Comparison of ENCODE assay signal across 11 mouse cellular contexts in the genomic region with DNA sequence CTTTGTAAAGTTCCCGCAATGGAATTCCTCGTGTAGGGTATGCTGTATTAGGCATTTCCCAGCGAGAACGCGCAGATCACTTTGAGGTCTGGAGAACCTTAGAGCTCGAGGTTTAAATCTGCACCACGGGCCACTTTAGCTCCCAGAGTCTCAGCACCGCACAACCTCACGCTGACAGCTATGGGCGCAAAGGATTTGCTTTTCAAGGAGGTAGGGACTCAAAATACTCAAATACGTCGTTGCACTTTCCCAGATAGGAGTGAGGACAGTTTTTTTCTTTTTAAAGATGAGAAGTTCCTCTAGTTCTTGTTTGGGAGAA. TPM values are rescaled to one million over a fixed set of nuclear protein-coding genes. Genes with fewer than 3 reads are reported as not detected.
DNase-seq lines count a peak whose midpoint lies in the region; ATAC-seq lines count a peak whose summit lies in the region.
"Had no signal": no experiment of that assay in that cellular context is flagged by ENCODE, and none has a peak within 500 bp of the region (broad histone marks: within the 10 kb centered on the region; RNA-seq: fewer than 3 reads in every experiment).

No protein-coding gene starts in this region.

- H3K9ac ChIP-seq in heart, embryonic 12.5 days = peak overlapping the region; percentile 15; the same call in 1 of the 2 replicates
- peak overlapping the region; percentile 61; the same call in 1 of the 2 replicates for H3K9ac ChIP-seq in hindbrain, embryonic 11.5 days (ENCODE audit: low read depth, low read length)
- peak overlapping the region; percentile 67; the same call in 1 of the 2 replicates for H3K9ac ChIP-seq in midbrain, embryonic 11.5 days (ENCODE audit: low read length)

- peak overlapping the region; percentile 63 for H3K4me3 ChIP-seq in heart, embryonic 12.5 days
- peak overlapping the region; percentile 66 for H3K4me3 ChIP-seq in brown adipose tissue, adult 24 weeks (ENCODE audit: insufficient read depth, low read depth, low read length)
- peak overlapping the region; percentile 59 for H3K4me3 ChIP-seq in hindbrain, embryonic 11.5 days (ENCODE audit: low read depth, low read length)
- H3K4me3 ChIP-seq in midbrain, embryonic 11.5 days (ENCODE audit: low read depth, low read length) = peak overlapping the region; percentile 57

- no peaks in the 10 kb centered on the region for H3K9me3 ChIP-seq in heart, embryonic 12.5 days (replicated peaks)
- H3K9me3 ChIP-seq in hindbrain, embryonic 11.5 days (ENCODE audit: control insufficient read depth, low read length) = no peaks in the 10 kb centered on the region
- no peaks in the 10 kb centered on the region for H3K9me3 ChIP-seq in midbrain, embryonic 11.5 days (ENCODE audit: control insufficient read depth, low read length)

- peaks cover 34% of the 10 kb centered on the region for H3K27me3 ChIP-seq in heart, embryonic 12.5 days (replicated peaks)
- H3K27me3 ChIP-seq in hindbrain, embryonic 11.5 days (ENCODE audit: control insufficient read depth, insufficient read depth, low read length) = peaks cover 27% of the 10 kb centered on the region
- peaks cover 28% of the 10 kb centered on the region for H3K27me3 ChIP-seq in midbrain, embryonic 11.5 days (ENCODE audit: control insufficient read depth, insufficient read depth, low read length)

- no peak; the same call in 1 of the 2 replicates for ATAC-seq in heart, embryonic 12.5 days (ENCODE audit: insufficient number of reproducible peaks, low FRiP score)
- ATAC-seq in hindbrain, embryonic 11.5 days (ENCODE audit: low FRiP score) = peak; percentile 13; the same call in 1 of the 2 replicates
- peak; percentile 4 for ATAC-seq in midbrain, embryonic 11.5 days (ENCODE audit: low FRiP score)

- intact Hi-C loops in gastrocnemius, postnatal 36 days (cut with DNase I) = loop anchor here (5.0 to 10.0 kb wide), 3 partner anchors 123 to 920 kb away; no protein-coding TSS in a partner anchor

- no peak for DNase-seq in heart, adult 9 months (ENCODE audit: low spot score in 2 of 2)
- DNase-seq in hindbrain, embryonic 11.5 days (ENCODE audit: low spot score) = no peak
- DNase-seq in midbrain, embryonic 11.5 days (ENCODE audit: low spot score, missing footprints) = peak; percentile 95
- DNase-seq in thymus, postnatal 4 days = no peak
- DNase-seq in layer of hippocampus, postnatal 10 days (ENCODE audit: low spot score in 2 of 2) = no peak
- no peak for DNase-seq in gastrocnemius, postnatal 36 days

- 2% methylated on average over 12 of the region's 12 CpGs for WGBS in heart, embryonic 12.5 days
- WGBS in hindbrain, embryonic 11.5 days = 2% methylated on average over 12 of the region's 12 CpGs
- WGBS in midbrain, embryonic 11.5 days = under 1% methylated on average over 12 of the region's 12 CpGs

- H3K4me1 ChIP-seq in heart, embryonic 12.5 days (replicated peaks) = peaks cover 27% of the 10 kb centered on the region
- no peaks in the 10 kb centered on the region for H3K4me1 ChIP-seq in brown adipose tissue, adult 24 weeks (ENCODE audit: control insufficient read depth, insufficient read depth, insufficient read length, low read length)
- no peaks in the 10 kb centered on the region; the same call in 1 of the 2 replicates for H3K4me1 ChIP-seq in hindbrain, embryonic 11.5 days (replicated peaks; ENCODE audit: control insufficient read depth, insufficient read depth, low read length)
- peaks cover 9% of the 10 kb centered on the region for H3K4me1 ChIP-seq in midbrain, embryonic 11.5 days (ENCODE audit: control insufficient read depth, insufficient read depth, low read length)

- peak overlapping the region; percentile 95 for H3K4me2 ChIP-seq in heart, embryonic 12.5 days
- peak overlapping the region; percentile 91 for H3K4me2 ChIP-seq in hindbrain, embryonic 11.5 days (replicated peaks; ENCODE audit: low read depth, low read length)
- peak overlapping the region; percentile 88 for H3K4me2 ChIP-seq in midbrain, embryonic 11.5 days

- H3K36me3 ChIP-seq in heart, embryonic 12.5 days = no peaks in the 10 kb centered on the region
- no peaks in the 10 kb centered on the region for H3K36me3 ChIP-seq in hindbrain, embryonic 11.5 days (ENCODE audit: control insufficient read depth, insufficient read depth, low read length)
- no peaks in the 10 kb centered on the region for H3K36me3 ChIP-seq in midbrain, embryonic 11.5 days (ENCODE audit: control insufficient read depth, insufficient read depth, low read length)

- H3K27ac ChIP-seq in heart, embryonic 12.5 days (ENCODE audit: poor library complexity, severe bottlenecking) = no peak overlapping the region
- no peak overlapping the region for H3K27ac ChIP-seq in brown adipose tissue, adult 24 weeks (replicated peaks; ENCODE audit: low read depth, low read length)
- H3K27ac ChIP-seq in hindbrain, embryonic 11.5 days (ENCODE audit: low read depth, low read length) = no peak overlapping the region
- no peak overlapping the region for H3K27ac ChIP-seq in midbrain, embryonic 11.5 days (ENCODE audit: low read depth, low read length)

RNA-seq across cellular contexts. Expression of gene Igfbp3, which starts 0.6 kb away (rescaled TPM):
- 24.4 and 24.6 TPM in 2 replicates for polyA plus RNA-seq in heart, embryonic 12.5 days (2016; fragmentation: Nextera tagmentation; extraction: Ambion mirVana)
- 5.9 and 8.2 TPM in 2 replicates for polyA plus RNA-seq in brown adipose tissue, adult 24 weeks (2012; ENCODE audit: insufficient read depth, insufficient read length, missing spikeins)
- 16.8 and 19.1 TPM in 2 replicates for polyA plus RNA-seq in hindbrain, embryonic 11.5 days (2014; fragmentation: Nextera tagmentation; extraction: Ambion mirVana)
- 6.2 and 8.2 TPM in 2 replicates for polyA plus RNA-seq in midbrain, embryonic 11.5 days (2014; fragmentation: Nextera tagmentation; extraction: Ambion mirVana)
- total RNA-seq in layer of hippocampus, postnatal 10 days (2021) = 10 to 100 TPM; 22.4 to 28.8 TPM
- 10 to 100 TPM; 14.3 to 15.2 TPM for total RNA-seq in gastrocnemius, postnatal 36 days (2021)

RNA-seq across cellular contexts. Expression of gene Igfbp1, which starts 16.7 kb away (rescaled TPM):
- 0.17 and 0.61 TPM in 2 replicates for polyA plus RNA-seq in heart, embryonic 12.5 days (2016; fragmentation: Nextera tagmentation; extraction: Ambion mirVana)
- polyA plus RNA-seq in brown adipose tissue, adult 24 weeks (2012; ENCODE audit: insufficient read depth, insufficient read length, missing spikeins) = not detected in 2 replicates
- polyA plus RNA-seq in hindbrain, embryonic 11.5 days (2014; fragmentation: Nextera tagmentation; extraction: Ambion mirVana) = 0.14 and 0.67 TPM in 2 replicates
- 0.10 and 0.14 TPM in 2 replicates for polyA plus RNA-seq in midbrain, embryonic 11.5 days (2014; fragmentation: Nextera tagmentation; extraction: Ambion mirVana)
- total RNA-seq in layer of hippocampus, postnatal 10 days (2021) = under 1 TPM in 1 of 2 experiments, not detected in 1; 0.42 TPM
- total RNA-seq in gastrocnemius, postnatal 36 days (2021) = not detected

RNA-seq across cellular contexts. Expression of gene Gm11985, which starts 25.9 kb away (rescaled TPM):
- polyA plus RNA-seq in heart, embryonic 12.5 days (2016; fragmentation: Nextera tagmentation; extraction: Ambion mirVana) = not detected in 2 replicates
- not detected in 2 replicates for polyA plus RNA-seq in brown adipose tissue, adult 24 weeks (2012; ENCODE audit: insufficient read depth, insufficient read length, missing spikeins)
- polyA plus RNA-seq in hindbrain, embryonic 11.5 days (2014; fragmentation: Nextera tagmentation; extraction: Ambion mirVana) = not detected in 2 replicates
- not detected in 2 replicates for polyA plus RNA-seq in midbrain, embryonic 11.5 days (2014; fragmentation: Nextera tagmentation; extraction: Ambion mirVana)
- total RNA-seq in layer of hippocampus, postnatal 10 days (2021) = not detected
- not detected for total RNA-seq in gastrocnemius, postnatal 36 days (2021)
- total RNA-seq: adrenal gland, postnatal 4 days; liver, adult 2 months had no signal
- polyA plus RNA-seq: frontal cortex, adult 2 months; liver, adult 2 months had no signal

Comparison
In these comparisons a context has a peak if more than half of its experiments do, and no peak if none do; other contexts are left out.
1. H3K9ac ChIP-seq: peak in every context shown above with its lines; median percentile 67 in midbrain, embryonic 11.5 days; 61 in hindbrain, embryonic 11.5 days; 15 in heart, embryonic 12.5 days.